Mouse (Mus musculus): ENCODE data around the gene 1700034J05Rik. TPM values are rescaled to one million over a fixed set of nuclear protein-coding genes. Genes with fewer than 3 reads are reported as not detected.

The 1700034J05Rik gene
- polyA plus RNA-seq, 1 experiment, result not detected

GRCm38 (mm10) chr6:146956961-146957360 is 2.7 kb upstream of the 1700034J05Rik start:
- no peak overlapping the region for H3K4me3 ChIP-seq (ENCODE audit: low read depth, low read length)
- H3K27ac ChIP-seq (ENCODE audit: insufficient read depth, low read depth, low read length), result no peak overlapping the region
- H3K4me1 ChIP-seq (ENCODE audit: control insufficient read depth, insufficient read depth, insufficient read length, low read length), result peaks cover 3% of the 10 kb centered on the region; the same call in 1 of the 2 replicates
- 87% methylated on average over 1 of the region's 1 CpGs for WGBS
- TF ChIP-seq POLR2A (IDR thresholded peaks at IDR 0.05; ENCODE audit: low read depth, low read length), result no peak
- TF ChIP-seq CTCF (IDR thresholded peaks at IDR 0.05; ENCODE audit: extremely low read depth, insufficient read length, insufficient replicate concordance, low read depth, low read length), result no peak
- no peaks in the 10 kb centered on the region for H3K36me3 ChIP-seq (ENCODE audit: control insufficient read depth, insufficient read depth, low read length)
- H3K27me3 ChIP-seq (ENCODE audit: control insufficient read depth, insufficient read depth, low read length), result no peaks in the 10 kb centered on the region

GRCm38 (mm10) chr6:146955896-146956295 is 1.7 kb upstream of the 1700034J05Rik start:
- no peaks in the 10 kb centered on the region for H3K36me3 ChIP-seq (ENCODE audit: control insufficient read depth, insufficient read depth, low read length)
- H3K4me1 ChIP-seq (ENCODE audit: control insufficient read depth, insufficient read depth, insufficient read length, low read length), result peaks cover 3% of the 10 kb centered on the region; the same call in 1 of the 2 replicates
- WGBS, result 74% methylated on average over 12 of the region's 12 CpGs
- no peaks in the 10 kb centered on the region for H3K27me3 ChIP-seq (ENCODE audit: control insufficient read depth, insufficient read depth, low read length)
- no peak overlapping the region for H3K4me3 ChIP-seq (ENCODE audit: low read depth, low read length)
- no peak overlapping the region for H3K27ac ChIP-seq (ENCODE audit: insufficient read depth, low read depth, low read length)
- no peak for TF ChIP-seq POLR2A (IDR thresholded peaks at IDR 0.05; ENCODE audit: low read depth, low read length)

GRCm38 (mm10) chr6:146955475-146955874 is 1.3 kb upstream of the 1700034J05Rik start:
- Histone ChIP-seq H3K36me3 (ENCODE audit: control insufficient read depth, insufficient read depth, low read length) (no peaks in the 10 kb centered on the region), H3K27me3 (ENCODE audit: control insufficient read depth, insufficient read depth, low read length) (no peaks in the 10 kb centered on the region), H3K4me1 (ENCODE audit: control insufficient read depth, insufficient read depth, insufficient read length, low read length) (peaks cover 3% of the 10 kb centered on the region; the same call in 1 of the 2 replicates), H3K27ac (ENCODE audit: insufficient read depth, low read depth, low read length) (no peak overlapping the region), H3K4me3 (ENCODE audit: low read depth, low read length) (no peak overlapping the region)
- no peak for TF ChIP-seq CTCF (IDR thresholded peaks at IDR 0.05; ENCODE audit: extremely low read depth, insufficient read length, insufficient replicate concordance, low read depth, low read length)
- no peak for TF ChIP-seq POLR2A (IDR thresholded peaks at IDR 0.05; ENCODE audit: low read depth, low read length)
- WGBS, result 47% methylated on average over 1 of the region's 1 CpGs

DNA sequence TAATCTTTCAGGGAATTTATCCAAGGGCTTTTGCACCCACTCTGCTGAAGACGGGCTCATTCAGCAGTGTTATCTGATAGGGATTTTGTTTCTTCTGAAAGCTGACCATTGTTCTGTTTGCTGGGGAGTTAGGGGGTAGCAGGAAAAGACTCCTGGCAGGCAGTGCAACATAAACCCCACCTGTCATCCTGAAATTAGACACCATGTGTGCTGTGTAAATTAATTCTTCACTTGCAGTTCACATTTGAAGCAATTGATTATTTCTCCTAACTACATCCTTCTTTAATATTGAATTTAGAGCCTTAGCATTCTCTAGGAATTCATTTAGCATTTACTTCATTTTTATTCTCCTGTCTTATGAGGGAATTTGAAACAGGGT is 3.8 kb downstream of the 1700034J05Rik start:
- 61% methylated on average over 1 of the region's 1 CpGs for WGBS

GRCm38 (mm10) chr6:146949682-146950453 is 4.4 kb downstream of the 1700034J05Rik start:
- Histone ChIP-seq H3K27me3 (ENCODE audit: control insufficient read depth, insufficient read depth, low read length) (no peaks in the 10 kb centered on the region), H3K36me3 (ENCODE audit: control insufficient read depth, insufficient read depth, low read length) (no peaks in the 10 kb centered on the region), H3K4me3 (ENCODE audit: low read depth, low read length) (no peak overlapping the region), H3K4me1 (ENCODE audit: control insufficient read depth, insufficient read depth, insufficient read length, low read length) (no peaks in the 10 kb centered on the region), H3K27ac (ENCODE audit: insufficient read depth, low read depth, low read length) (no peak overlapping the region)
- TF ChIP-seq POLR2A (IDR thresholded peaks at IDR 0.05; ENCODE audit: low read depth, low read length) (no peak), CTCF (IDR thresholded peaks at IDR 0.05; ENCODE audit: extremely low read depth, insufficient read length, insufficient replicate concordance, low read depth, low read length) (no peak)
- WGBS, result 74% methylated on average over 10 of the region's 10 CpGs

More for the DNA sequence above, 3.8 kb downstream of the 1700034J05Rik start:
- H3K4me1 ChIP-seq (ENCODE audit: control insufficient read depth, insufficient read depth, insufficient read length, low read length), result no peaks in the 10 kb centered on the region
- H3K27me3 ChIP-seq (ENCODE audit: control insufficient read depth, insufficient read depth, low read length), result no peaks in the 10 kb centered on the region
- no peaks in the 10 kb centered on the region for H3K36me3 ChIP-seq (ENCODE audit: control insufficient read depth, insufficient read depth, low read length)
- TF ChIP-seq POLR2A (IDR thresholded peaks at IDR 0.05; ENCODE audit: low read depth, low read length), result no peak
- TF ChIP-seq CTCF (IDR thresholded peaks at IDR 0.05; ENCODE audit: extremely low read depth, insufficient read length, insufficient replicate concordance, low read depth, low read length), result no peak
- H3K4me3 ChIP-seq (ENCODE audit: low read depth, low read length), result no peak overlapping the region
- no peak overlapping the region for H3K27ac ChIP-seq (ENCODE audit: insufficient read depth, low read depth, low read length)

GRCm38 (mm10) chr6:146947186-146947585 is 7.0 kb downstream of the 1700034J05Rik start:
- TF ChIP-seq CTCF (IDR thresholded peaks at IDR 0.05; ENCODE audit: extremely low read depth, insufficient read length, insufficient replicate concordance, low read depth, low read length) (peak; percentile 1; the same call in 1 of the 2 replicates), POLR2A (IDR thresholded peaks at IDR 0.05; ENCODE audit: low read depth, low read length) (no peak)
- no peak overlapping the region for H3K27ac ChIP-seq (ENCODE audit: insufficient read depth, low read depth, low read length)
- 61% methylated on average over 4 of the region's 4 CpGs for WGBS
- H3K4me1 ChIP-seq (ENCODE audit: control insufficient read depth, insufficient read depth, insufficient read length, low read length), result no peaks in the 10 kb centered on the region
- no peaks in the 10 kb centered on the region for H3K36me3 ChIP-seq (ENCODE audit: control insufficient read depth, insufficient read depth, low read length)
- no peak overlapping the region for H3K4me3 ChIP-seq (ENCODE audit: low read depth, low read length)
- H3K27me3 ChIP-seq (ENCODE audit: control insufficient read depth, insufficient read depth, low read length), result no peaks in the 10 kb centered on the region

DNA sequence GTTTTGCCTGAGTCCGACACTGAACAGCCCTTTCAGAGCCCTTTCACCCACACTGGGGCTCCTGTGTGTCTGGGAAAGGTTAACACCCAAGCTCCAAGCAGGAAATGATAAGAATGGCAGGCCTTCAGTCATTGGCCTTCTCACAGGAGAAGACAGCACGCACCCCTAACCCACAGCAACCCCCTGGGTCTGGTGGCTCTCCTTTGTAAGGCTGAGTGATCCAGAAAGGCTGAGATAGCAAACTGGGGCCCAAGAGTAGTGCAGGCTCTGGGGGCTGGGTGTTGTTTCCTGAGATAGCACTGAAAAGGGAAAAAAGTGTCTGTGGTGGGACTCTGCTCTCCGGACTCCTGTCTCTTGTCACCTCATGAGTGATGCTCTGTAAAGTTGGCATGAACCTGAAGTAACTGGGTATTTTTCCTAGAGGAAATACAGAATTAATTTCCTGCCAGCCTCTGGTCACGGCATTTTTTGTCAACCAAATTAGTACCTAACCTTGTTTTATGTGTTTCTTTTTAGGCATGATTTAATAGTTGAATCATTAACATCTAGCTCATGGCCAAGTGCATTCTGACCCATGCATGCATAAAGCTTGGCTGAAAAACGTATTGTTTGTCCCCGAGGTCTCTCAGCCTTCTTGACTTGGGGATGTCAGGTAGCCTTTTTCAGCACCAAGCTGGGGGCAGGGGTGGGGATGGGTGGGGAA is 7.7 kb downstream of the 1700034J05Rik start:
- Histone ChIP-seq H3K4me3 (ENCODE audit: low read depth, low read length) (no peak overlapping the region), H3K27me3 (ENCODE audit: control insufficient read depth, insufficient read depth, low read length) (no peaks in the 10 kb centered on the region), H3K36me3 (ENCODE audit: control insufficient read depth, insufficient read depth, low read length) (no peaks in the 10 kb centered on the region), H3K27ac (ENCODE audit: insufficient read depth, low read depth, low read length) (no peak overlapping the region), H3K4me1 (ENCODE audit: control insufficient read depth, insufficient read depth, insufficient read length, low read length) (no peaks in the 10 kb centered on the region; the same call in 1 of the 2 replicates)
- no peak for TF ChIP-seq CTCF (IDR thresholded peaks at IDR 0.05; ENCODE audit: extremely low read depth, insufficient read length, insufficient replicate concordance, low read depth, low read length)
- no peak for TF ChIP-seq POLR2A (IDR thresholded peaks at IDR 0.05; ENCODE audit: low read depth, low read length)
- 82% methylated on average over 6 of the region's 6 CpGs for WGBS
